Mouse (Mus musculus): Measurements from ENCODE around the gene Rap1gap.

Gene Rap1gap

GRCm38 (mm10) chr4:137749680-137750079 is 85.2 kb downstream of the Rap1gap start:
- no peak for DNase-seq

DNA sequence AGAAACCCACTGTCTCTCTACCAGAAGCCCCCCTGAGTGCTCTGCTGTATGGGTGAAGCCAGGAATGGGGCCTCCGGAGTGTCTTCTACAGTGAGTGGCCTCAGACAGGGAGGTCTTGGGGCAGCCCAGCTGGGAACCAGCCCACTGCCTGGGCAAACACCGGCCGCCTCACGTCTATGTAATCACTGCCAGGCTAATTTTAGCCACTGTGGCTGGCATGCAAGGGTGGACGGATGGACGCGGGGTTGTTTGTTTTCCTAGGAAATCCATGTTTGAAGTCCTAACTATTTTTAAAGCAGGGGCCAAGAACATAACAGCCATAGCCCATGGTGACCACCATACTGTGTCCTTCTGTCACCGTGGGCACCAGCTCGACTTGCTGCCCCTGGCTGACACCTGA is 85.6 kb downstream of the Rap1gap start:
- DNase-seq, result no peak

GRCm38 (mm10) chr4:137751310-137751709 is 86.8 kb downstream of the Rap1gap start:
- DNase-seq, result no peak

DNA sequence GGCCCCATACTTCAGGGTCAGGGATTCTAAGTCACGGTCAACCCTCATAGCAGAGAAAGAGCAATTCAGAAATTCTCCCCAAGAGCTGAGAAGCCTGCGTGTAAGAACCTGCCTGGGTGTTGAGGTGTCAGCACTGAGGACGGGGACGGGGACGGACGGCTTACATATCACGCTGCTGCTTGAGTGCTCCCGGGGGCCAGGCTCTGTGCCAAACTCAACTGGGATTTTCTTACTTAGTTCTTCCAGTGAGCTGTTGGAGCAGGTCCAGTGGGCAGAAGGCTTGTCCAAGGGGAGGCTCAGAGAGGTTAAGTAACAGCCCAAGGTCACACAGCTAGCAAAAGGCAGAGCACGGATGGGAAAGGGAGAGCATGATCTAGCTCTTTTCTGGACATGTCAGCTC is 87.2 kb downstream of the Rap1gap start:
- DNase-seq, result no peak

GRCm38 (mm10) chr4:137752471-137752870 is 87.9 kb downstream of the Rap1gap start:
- no peak for DNase-seq

DNA sequence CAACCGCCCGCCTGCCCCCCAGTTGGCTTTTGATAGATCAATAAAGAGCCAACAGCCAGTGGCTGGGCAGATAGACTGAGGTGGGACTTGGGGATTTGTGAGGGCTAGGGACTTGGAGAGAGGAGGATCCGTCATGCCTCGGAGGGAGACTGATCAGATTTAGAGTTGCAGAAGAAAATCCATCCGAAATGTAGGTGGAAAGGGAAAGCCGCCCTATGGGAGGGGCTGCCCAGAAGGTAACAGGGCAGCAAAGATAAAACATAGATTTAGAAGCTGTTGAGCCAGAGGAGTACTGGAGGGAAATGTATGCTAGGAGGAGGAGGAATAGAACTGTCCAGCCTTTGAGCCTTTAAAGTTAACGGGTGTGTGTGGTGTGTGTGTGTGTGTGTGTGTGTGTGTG is 88.7 kb downstream of the Rap1gap start:
- DNase-seq, result no peak

DNA sequence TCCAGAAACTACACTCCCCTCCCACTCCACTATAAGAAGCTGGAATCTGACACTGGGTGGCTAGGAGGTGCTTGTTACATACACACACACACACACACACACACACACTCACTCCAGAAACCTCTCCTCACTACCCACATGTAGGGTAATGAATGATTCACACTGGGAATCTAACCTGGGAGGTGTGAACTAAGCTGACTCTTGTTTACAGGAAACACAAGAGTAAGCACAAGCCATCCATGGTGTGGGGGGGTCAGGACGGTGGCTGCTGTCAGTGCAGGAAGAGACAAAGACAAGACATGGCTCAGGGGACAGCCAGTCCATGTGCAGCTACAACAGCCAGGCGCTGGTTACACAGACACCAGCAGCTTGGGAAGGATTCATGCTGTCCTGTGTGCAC is 89.9 kb downstream of the Rap1gap start:
- DNase-seq, result no peak

DNA sequence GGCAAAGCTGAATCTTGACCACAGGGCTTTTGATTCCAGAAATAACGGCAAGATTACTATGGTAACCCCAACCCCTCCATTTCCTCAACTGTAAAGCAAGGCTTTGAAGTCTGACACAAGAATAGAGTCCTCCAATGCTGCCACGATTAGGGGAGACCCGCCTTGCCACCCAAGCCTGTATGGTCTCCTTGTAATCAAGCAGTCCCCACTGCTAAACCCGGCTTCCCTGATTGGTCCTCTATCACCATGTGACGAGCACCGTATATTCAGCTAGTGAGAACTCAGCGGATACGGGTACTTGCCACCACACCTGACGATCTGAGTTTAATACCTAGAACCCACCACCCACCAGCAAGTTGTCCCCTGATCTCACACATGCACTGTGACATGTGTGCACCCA is 98.4 kb downstream of the Rap1gap start:
- no peak for DNase-seq

GRCm38 (mm10) chr4:137763920-137764495 is 99.5 kb downstream of the Rap1gap start:
- no peak for DNase-seq

- no peak for DNase-seq
These were observed 100.1 kb downstream of the Rap1gap start for GRCm38 (mm10) chr4:137764621-137765020.

DNA sequence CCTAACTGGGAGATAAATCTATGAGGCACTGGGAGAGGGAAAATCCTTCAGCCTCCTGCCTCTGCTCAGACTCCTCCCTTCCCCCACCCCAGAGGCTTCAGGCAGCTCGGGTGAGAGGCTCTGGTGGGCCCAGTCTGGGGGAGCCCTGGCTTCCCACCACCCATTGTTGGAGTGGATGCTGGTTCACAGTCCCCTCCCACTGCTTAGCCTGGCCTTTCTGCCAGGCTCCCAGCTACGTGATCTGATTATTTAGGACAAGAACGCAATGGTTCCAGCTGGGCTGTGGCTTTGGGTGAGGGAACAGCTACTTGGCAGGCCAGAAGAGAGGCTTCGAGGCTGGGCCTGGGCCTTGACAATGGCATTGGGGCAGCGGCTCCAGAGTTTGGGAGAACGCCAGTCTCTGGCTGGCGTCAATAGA is 101.0 kb downstream of the Rap1gap start:
- DNase-seq, result peak; percentile 44

- no peak for DNase-seq
These were observed 101.8 kb downstream of the Rap1gap start for GRCm38 (mm10) chr4:137766365-137766764.

- DNase-seq, result no peak
These were observed 103.9 kb downstream of the Rap1gap start for GRCm38 (mm10) chr4:137768381-137768780.

DNA sequence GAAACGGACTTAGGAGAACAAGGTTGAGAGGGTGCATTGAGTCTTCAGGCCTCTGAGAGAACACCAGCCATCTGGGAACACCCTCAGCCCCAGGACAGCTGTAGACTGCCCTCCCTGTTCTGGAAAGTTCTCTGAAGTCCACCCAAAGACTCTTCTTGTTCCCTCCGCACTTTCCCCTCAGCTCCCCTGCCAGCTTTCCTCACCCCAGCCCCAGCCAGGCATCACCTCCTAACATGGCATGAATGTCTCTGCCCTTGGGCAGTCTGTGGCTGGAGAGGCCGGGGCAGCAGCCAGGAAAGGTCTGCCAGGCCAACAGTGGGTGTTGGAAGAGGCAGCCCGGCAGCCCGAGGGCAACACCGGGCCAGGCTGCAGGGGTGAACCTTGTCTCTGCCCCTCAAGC is 104.3 kb downstream of the Rap1gap start:
- DNase-seq, result no peak

GRCm38 (mm10) chr4:137769635-137770034 is 105.1 kb downstream of the Rap1gap start:
- DNase-seq, result no peak

GRCm38 (mm10) chr4:137770901-137771612 is 106.5 kb downstream of the Rap1gap start:
- no peak for DNase-seq

DNA sequence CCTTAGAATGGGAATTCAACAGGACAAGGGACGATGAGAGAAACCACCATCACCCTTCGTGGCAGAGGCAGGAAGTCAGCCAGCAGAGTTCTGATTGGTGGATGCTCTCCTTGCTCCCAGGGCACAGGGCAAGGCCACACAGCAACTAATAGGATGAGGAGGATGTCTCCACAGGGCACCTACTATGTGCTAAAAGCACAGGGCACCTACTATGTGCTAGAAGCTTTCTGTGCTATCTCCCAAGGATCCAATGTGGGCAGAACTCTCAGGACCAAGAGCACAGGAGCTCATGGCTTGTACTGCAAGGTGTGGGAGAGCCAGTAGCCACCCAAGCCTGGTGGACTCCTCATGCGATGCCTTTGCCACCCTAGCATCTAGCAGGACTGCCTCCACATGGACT is 107.2 kb downstream of the Rap1gap start:
- DNase-seq, result no peak

- DNase-seq, result no peak
These were observed 108.0 kb downstream of the Rap1gap start for GRCm38 (mm10) chr4:137772438-137773056.

GRCm38 (mm10) chr4:137773369-137773899 is 108.9 kb downstream of the Rap1gap start:
- no peak for DNase-seq

DNA sequence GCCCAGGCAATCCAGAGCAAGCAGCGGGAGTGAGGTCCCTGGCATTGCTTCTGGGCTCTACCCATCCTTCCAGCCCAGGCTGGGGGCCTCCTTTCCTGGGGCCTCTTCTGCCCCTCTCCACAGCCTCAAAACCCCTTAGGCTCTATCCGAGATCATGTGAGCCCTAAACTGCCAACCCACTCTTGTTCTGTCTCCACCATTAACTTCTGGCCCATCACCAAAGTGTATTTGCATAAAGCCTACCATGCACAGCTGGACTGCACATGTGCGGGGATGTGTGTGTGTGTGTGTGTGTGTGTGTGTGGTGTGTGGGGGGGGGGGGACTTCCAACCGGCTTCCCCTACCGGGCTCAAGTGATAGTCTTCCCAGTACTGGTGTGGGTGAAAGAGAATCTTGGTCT is 109.5 kb downstream of the Rap1gap start:
- no peak for DNase-seq

DNA sequence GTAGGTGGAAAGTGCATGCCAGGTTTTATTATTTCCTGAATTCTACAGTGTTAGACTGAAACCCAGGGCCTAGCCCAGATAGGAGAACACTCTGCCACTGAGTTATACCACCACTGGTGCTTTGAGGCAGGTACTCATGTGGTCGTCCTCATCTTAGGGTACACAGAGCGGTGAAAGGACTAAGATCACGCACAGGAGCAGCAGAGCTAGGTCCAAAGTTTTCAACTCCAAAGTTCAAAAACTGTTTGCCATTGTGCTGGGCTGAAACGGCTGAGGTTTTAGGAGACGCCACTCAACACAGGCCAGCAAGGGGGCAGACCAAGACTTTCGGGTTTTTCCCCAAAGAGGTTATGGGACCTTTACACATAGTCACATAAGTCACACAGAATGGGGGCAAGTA is 110.0 kb downstream of the Rap1gap start:
- no peak for DNase-seq

GRCm38 (mm10) chr4:137777866-137778265 is 113.3 kb downstream of the Rap1gap start:
- no peak for DNase-seq

DNA sequence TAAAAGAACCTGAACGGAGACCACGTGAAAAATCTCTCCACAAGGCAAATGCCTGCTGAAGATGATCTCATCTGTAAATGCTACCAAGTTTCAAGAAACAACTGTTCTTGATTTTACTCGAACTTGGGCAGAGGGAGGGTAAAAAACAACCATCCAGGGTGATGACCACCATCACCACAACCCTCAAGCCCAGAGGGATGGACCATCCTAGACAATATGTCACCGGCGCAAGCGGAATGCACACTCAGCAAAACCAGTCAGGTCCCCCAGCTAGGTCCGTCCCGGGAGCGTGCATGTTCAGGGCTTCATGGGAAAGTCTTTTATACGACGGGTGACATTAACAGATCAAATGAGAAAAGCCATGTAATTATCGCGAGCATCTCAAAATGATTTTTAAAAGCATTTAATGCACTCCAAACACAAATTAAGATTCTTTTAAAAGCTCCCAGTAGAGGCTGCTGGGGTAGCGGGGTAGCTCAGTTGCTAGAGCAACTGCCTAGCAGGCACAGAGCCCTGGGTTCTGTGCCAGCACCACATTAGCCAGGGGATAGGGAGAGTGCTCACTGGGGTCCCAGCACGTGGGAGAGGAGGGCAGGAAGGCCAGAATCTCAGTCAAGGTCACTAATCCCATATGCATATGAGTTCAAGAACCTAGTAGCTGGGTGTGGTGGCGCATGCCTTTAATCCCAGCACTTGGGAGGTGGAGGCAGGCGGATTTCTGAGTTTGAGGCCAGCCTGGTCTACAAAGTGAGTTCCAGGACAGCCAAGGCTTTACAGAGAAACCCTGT is 114.1 kb downstream of the Rap1gap start:
- DNase-seq, result no peak
